Mouse (Mus musculus) lung, embryonic 16.5 days (tissue): ENCODE measurements around the gene Mstn. TPM values are rescaled to one million over a fixed set of nuclear protein-coding genes. Genes with fewer than 3 reads are reported as not detected.

Experiments
- ATAC-seq: fragments of 200-750 bp; cut with Nextera tagmentation; 2 replicates; pipeline ENCODE4 v1.8.0; 2017; ENCODE audit warnings: low read depth, mild to moderate bottlenecking, moderate library complexity
- H3K27ac ChIP-seq: fragments of 300-500 bp; sonication (generic); 2 replicates; pipeline ENCODE4 v1.5.1; 2014; ENCODE audit warnings: mild to moderate bottlenecking, control low read depth, low read length
- H3K27me3 ChIP-seq: fragments of 300-500 bp; sonication (generic); 2 replicates; pipeline ENCODE4 v1.6.1; 2014; ENCODE audit warnings: low read depth, low read length, mixed read lengths; ENCODE audit not compliant: control insufficient read depth, insufficient read depth
- H3K36me3 ChIP-seq: fragments of 300-500 bp; sonication (generic); 2 replicates; pipeline ENCODE4 v1.6.1; 2014; ENCODE audit warnings: low read length; ENCODE audit not compliant: control insufficient read depth, insufficient read depth
- H3K4me1 ChIP-seq: fragments of 300-500 bp; sonication (generic); replicated peaks from 2 replicates; pipeline ENCODE4 v1.6.1; 2014; ENCODE audit warnings: low read length, mixed read lengths; ENCODE audit not compliant: control insufficient read depth, insufficient read depth
- H3K4me2 ChIP-seq: fragments of 300-500 bp; sonication (generic); 2 replicates; pipeline ENCODE4 v1.6.1; 2014; ENCODE audit warnings: low read depth, low read length, control low read depth
- H3K4me3 ChIP-seq: fragments of 300-500 bp; sonication (generic); 2 replicates; pipeline ENCODE4 v1.5.1; 2014; ENCODE audit warnings: mild to moderate bottlenecking, low read length, control low read depth
- H3K9ac ChIP-seq: fragments of 300-500 bp; sonication (generic); 2 replicates; pipeline ENCODE4 v1.6.1; 2014; ENCODE audit warnings: low read length, control low read depth
- H3K9me3 ChIP-seq: fragments of 300-500 bp; sonication (generic); 2 replicates; pipeline ENCODE4 v1.6.1; 2016; ENCODE audit warnings: low read length; ENCODE audit not compliant: control insufficient read depth
- whole genome bisulfite sequencing: fragments of 180-500 bp; shearing (Covaris S2); extraction: QIAGEN DNeasy Blood & Tissue Kit; methylation state at CpG from one replicate; pipeline ENCODE4 v1.1.7; 2014; 5-methylcytosine and 5-hydroxymethylcytosine counted together
- polyA plus RNA-seq: library from polyadenylated mRNA; unstranded; fragments of >200 nt; fragmentation: Nextera tagmentation; extraction: Ambion mirVana; gene quantifications from 2 replicates; pipeline ENCODE4 v1.2.1, GENCODE M21; 2015

The Mstn gene
- polyA plus RNA-seq, 1 experiment from 2014 or later: 0.18 TPM

- ATAC-seq: no peak
- H3K9ac ChIP-seq: no peak overlapping the region
- WGBS: 54% methylated on average over 5 of the region's 5 CpGs
- no peaks in the 10 kb centered on the region for H3K36me3 ChIP-seq
- no peak overlapping the region for H3K27ac ChIP-seq
- no peaks in the 10 kb centered on the region for H3K4me1 ChIP-seq
- H3K9me3 ChIP-seq: no peaks in the 10 kb centered on the region
- H3K4me3 ChIP-seq: no peak overlapping the region
- H3K27me3 ChIP-seq: no peaks in the 10 kb centered on the region
- no peak overlapping the region for H3K4me2 ChIP-seq
Observed at GRCm38 (mm10) chr1:53059106-53059505, 2.3 kb upstream of the Mstn start.

GRCm38 (mm10) chr1:53060499-53060898 lies 941 bp upstream of the Mstn start:
- Histone ChIP-seq H3K36me3 (no peaks in the 10 kb centered on the region), H3K9me3 (no peaks in the 10 kb centered on the region), H3K27me3 (no peaks in the 10 kb centered on the region), H3K4me2 (no peak overlapping the region), H3K4me1 (no peaks in the 10 kb centered on the region), H3K9ac (no peak overlapping the region), H3K27ac (no peak overlapping the region), H3K4me3 (no peak overlapping the region)
- ATAC-seq: no peak
- WGBS: 52% methylated on average over 8 of the region's 8 CpGs

- Histone ChIP-seq H3K27ac (no peak overlapping the region), H3K9ac (no peak overlapping the region), H3K4me1 (no peaks in the 10 kb centered on the region), H3K36me3 (no peaks in the 10 kb centered on the region), H3K27me3 (no peaks in the 10 kb centered on the region), H3K4me2 (no peak overlapping the region), H3K9me3 (no peaks in the 10 kb centered on the region), H3K4me3 (no peak overlapping the region)
- ATAC-seq: no peak
- WGBS: 42% methylated on average over 13 of the region's 13 CpGs
Observed at GRCm38 (mm10) chr1:53061871-53062608, 600 bp downstream of the Mstn start.

GRCm38 (mm10) chr1:53063921-53064320 lies 2.5 kb downstream of the Mstn start:
- WGBS: 77% methylated on average over 4 of the region's 4 CpGs
- Histone ChIP-seq H3K4me2 (no peak overlapping the region), H3K27ac (no peak overlapping the region), H3K9ac (no peak overlapping the region), H3K27me3 (no peaks in the 10 kb centered on the region), H3K4me1 (no peaks in the 10 kb centered on the region), H3K9me3 (no peaks in the 10 kb centered on the region), H3K4me3 (no peak overlapping the region), H3K36me3 (no peaks in the 10 kb centered on the region)
- ATAC-seq: no peak

- Histone ChIP-seq H3K4me3 (no peak overlapping the region), H3K4me1 (no peaks in the 10 kb centered on the region), H3K27me3 (no peaks in the 10 kb centered on the region), H3K27ac (no peak overlapping the region), H3K9ac (no peak overlapping the region), H3K9me3 (no peaks in the 10 kb centered on the region), H3K4me2 (no peak overlapping the region), H3K36me3 (no peaks in the 10 kb centered on the region)
- ATAC-seq: no peak
- 68% methylated on average over 5 of the region's 5 CpGs for WGBS
Observed at GRCm38 (mm10) chr1:53069726-53070514, 8.5 kb downstream of the Mstn start.

- WGBS: 58% methylated on average over 1 of the region's 1 CpGs
- no peaks in the 10 kb centered on the region for H3K27me3 ChIP-seq
- no peak overlapping the region for H3K9ac ChIP-seq
- no peak for ATAC-seq
- no peaks in the 10 kb centered on the region for H3K4me1 ChIP-seq
- H3K27ac ChIP-seq: no peak overlapping the region
- H3K4me2 ChIP-seq: no peak overlapping the region
- no peaks in the 10 kb centered on the region for H3K9me3 ChIP-seq
- H3K36me3 ChIP-seq: no peaks in the 10 kb centered on the region
- H3K4me3 ChIP-seq: no peak overlapping the region
Observed at GRCm38 (mm10) chr1:53070664-53071175, 9.3 kb downstream of the Mstn start.

GRCm38 (mm10) chr1:53076656-53077055 lies 15.2 kb downstream of the Mstn start:
- no peaks in the 10 kb centered on the region for H3K27me3 ChIP-seq
- 48% methylated on average over 3 of the region's 3 CpGs for WGBS
- no peak for ATAC-seq
- H3K36me3 ChIP-seq: no peaks in the 10 kb centered on the region
- H3K9ac ChIP-seq: no peak overlapping the region
- no peaks in the 10 kb centered on the region for H3K9me3 ChIP-seq
- H3K4me1 ChIP-seq: no peaks in the 10 kb centered on the region
- H3K4me2 ChIP-seq: no peak overlapping the region
- H3K4me3 ChIP-seq: no peak overlapping the region
- no peak overlapping the region for H3K27ac ChIP-seq

- Histone ChIP-seq H3K9me3 (no peaks in the 10 kb centered on the region), H3K4me1 (no peaks in the 10 kb centered on the region), H3K4me3 (no peak overlapping the region), H3K36me3 (no peaks in the 10 kb centered on the region), H3K9ac (no peak overlapping the region), H3K27me3 (no peaks in the 10 kb centered on the region), H3K4me2 (no peak overlapping the region), H3K27ac (no peak overlapping the region)
- WGBS: 72% methylated on average over 2 of the region's 2 CpGs
- ATAC-seq: no peak
Observed at GRCm38 (mm10) chr1:53079876-53080275, 18.4 kb downstream of the Mstn start.

GRCm38 (mm10) chr1:53080603-53081002 lies 19.2 kb downstream of the Mstn start:
- no peak overlapping the region for H3K4me3 ChIP-seq
- WGBS: 64% methylated on average over 3 of the region's 3 CpGs
- H3K4me1 ChIP-seq: no peaks in the 10 kb centered on the region
- no peaks in the 10 kb centered on the region for H3K9me3 ChIP-seq
- H3K27ac ChIP-seq: no peak overlapping the region
- H3K4me2 ChIP-seq: no peak overlapping the region
- no peak overlapping the region for H3K9ac ChIP-seq
- no peak for ATAC-seq
- no peaks in the 10 kb centered on the region for H3K36me3 ChIP-seq
- no peaks in the 10 kb centered on the region for H3K27me3 ChIP-seq
